Mouse (Mus musculus): ENCODE measurements at regions not wholly inside any gene's neighbourhood (a gene's known extent, or its start where the extent isn't known, plus 50 kb on each side); places are given as distances from the start of the nearest gene placed in this dataset.

- TF ChIP-seq CTCF (IDR thresholded peaks at IDR 0.05; ENCODE audit: low read depth, low read length) (no peak), POLR2A (IDR thresholded peaks at IDR 0.05; ENCODE audit: borderline replicate concordance, low read depth, low read length) (no peak)
Measured at GRCm38 (mm10) chr10:99614392-99615249, 144.8 kb downstream of the Csl start.

Measured in bone marrow macrophage, adult 2 months (primary cell).